Mouse (Mus musculus) gastrocnemius, adult 2 months (tissue): ENCODE measurements around the gene Senp5. TPM values are rescaled to one million over a fixed set of nuclear protein-coding genes. Genes with fewer than 3 reads are reported as not detected.

Source experiments
- DNase-seq: peaks from one replicate; pipeline ENCODE4 v3.0.0; 2022
- H3K27ac ChIP-seq: fragments of 200-600 bp; 2 replicates; pipeline ENCODE4 v1.8.1; 2022; ENCODE audit warnings: mild to moderate bottlenecking
- H3K4me3 ChIP-seq: fragments of 200-600 bp; 2 replicates; pipeline ENCODE4 v1.8.1; 2022; ENCODE audit warnings: mild to moderate bottlenecking, moderate library complexity
- CTCF ChIP-seq: fragments of 200-600 bp; IDR thresholded peaks from 2 replicates; pipeline ENCODE4 v1.8.1; 2022; ENCODE audit warnings: antibody characterized with exemption, mild to moderate bottlenecking, moderate library complexity
- intact Hi-C: fragments of 180-260 bp; cut with DNase I; formaldehyde crosslinking; loops from one replicate; pipeline ENCODE4 v1.15.1; 2025
- microRNA-seq: library from miRNA; unstranded; fragments of <30 nt; microRNA quantifications from one replicate; pipeline ENCODE4 v1.2.0, GENCODE M21; 2021
- total RNA-seq, 2 experiments: library from RNA; stranded (reverse); gene quantifications; 2 replicates each; pipeline ENCODE4 v1.2.3; 2021

The Senp5 gene
- total RNA-seq, 2 experiments from 2014 or later = 10.3 to 12.8 TPM

GRCm38 (mm10) chr16:31917776-31918175 is 85.3 kb downstream of the Senp5 start:
- no peak for DNase-seq
- no peak for TF ChIP-seq CTCF
- no peak overlapping the region for H3K27ac ChIP-seq
- no peak overlapping the region for H3K4me3 ChIP-seq
- intact Hi-C loops = loop anchor here (1.0 to 2.0 kb wide), 3 partner anchors 39 to 459 kb away; partner anchors contain the start of gene Meltf

- no peak for TF ChIP-seq CTCF
- intact Hi-C loops = no loop called here
- Histone ChIP-seq H3K4me3 (no peak overlapping the region), H3K27ac (no peak overlapping the region)
- DNase-seq = no peak
Observed at GRCm38 (mm10) chr16:31910281-31910847, 92.7 kb downstream of the Senp5 start.

Small RNA genes within 50 kb of the gene (microRNA-seq; reads per million reads assigned to microRNA genes)
- not detected for gene Gm26269

Other genes starting within 250 kb of the Senp5 start
- not detected for gene Meltf, start 124.5 kb downstream of the Senp5 start, total RNA-seq
- under 1 TPM; 0.20 to 0.71 TPM for gene Pigz, start 69.4 kb downstream of the Senp5 start, total RNA-seq
- gene 0610012G03Rik, start 54.8 kb downstream of the Senp5 start, total RNA-seq = 10 to 100 TPM; 52.1 to 66.5 TPM
- 10 to 100 TPM; 11.5 to 17.9 TPM for gene Ncbp2, start 54.8 kb downstream of the Senp5 start, total RNA-seq
- gene Pak2, start 76.1 kb upstream of the Senp5 start, total RNA-seq = 10 to 100 TPM; 13.3 to 15.8 TPM
- 10 to 100 TPM; 11.3 to 12.6 TPM for gene Pigx, start 96.5 kb upstream of the Senp5 start, total RNA-seq
- 1 to 10 TPM; 8.3 to 8.4 TPM for gene Cep19, start 96.5 kb upstream of the Senp5 start, total RNA-seq
- gene Nrros, start 162.3 kb upstream of the Senp5 start, total RNA-seq = 1 to 10 TPM; 1.6 TPM
- not detected for gene Bex6, start 176.5 kb upstream of the Senp5 start, total RNA-seq
- gene Fbxo45, start 243.9 kb upstream of the Senp5 start, total RNA-seq = 10 to 100 TPM; 15.1 to 16.6 TPM
- gene Wdr53, start 243.9 kb upstream of the Senp5 start, total RNA-seq = 1 to 10 TPM; 6.2 to 7.8 TPM